Mouse (Mus musculus) kidney, adult 2 months (tissue): ENCODE data around the gene Cd209b. TPM values are rescaled to one million over a fixed set of nuclear protein-coding genes. Genes with fewer than 3 reads are reported as not detected.

Experiments used
- DNase-seq: peaks from one replicate; pipeline ENCODE4 v3.0.0; 2021
- H3K27ac ChIP-seq: fragments of 200-500 bp; 2 replicates; pipeline ENCODE4 v1.5.1; 2012; ENCODE audit warnings: low read depth, low read length, control low read depth, inconsistent platforms; ENCODE audit not compliant: insufficient read depth
- H3K27me3 ChIP-seq: fragments of 200-500 bp; replicated peaks from 2 replicates; pipeline ENCODE4 v1.6.1; 2012; ENCODE audit warnings: mild to moderate bottlenecking, moderate library complexity, low read length, inconsistent platforms; ENCODE audit not compliant: control insufficient read depth, insufficient read depth
- H3K36me3 ChIP-seq: fragments of 200-500 bp; 2 replicates; pipeline ENCODE4 v1.6.1; 2012; ENCODE audit warnings: mild to moderate bottlenecking, moderate library complexity, low read length, inconsistent platforms; ENCODE audit not compliant: control insufficient read depth, insufficient read depth
- H3K4me1 ChIP-seq: fragments of 200-500 bp; 2 replicates; pipeline ENCODE4 v1.6.1; 2011; ENCODE audit warnings: low read length; ENCODE audit not compliant: control insufficient read depth, insufficient read depth
- H3K4me3 ChIP-seq: fragments of 200-500 bp; 2 replicates; pipeline ENCODE4 v1.5.1; 2011; ENCODE audit warnings: mild to moderate bottlenecking, low read depth, low read length, control low read depth; ENCODE audit not compliant: insufficient read depth
- CTCF ChIP-seq: fragments of 200-500 bp; conservative IDR thresholded peaks from 2 replicates; pipeline ENCODE4 v1.5.1; 2011; ENCODE audit warnings: low read depth, mild to moderate bottlenecking, control low read depth, low read length, moderate library complexity, mixed read lengths; ENCODE audit not compliant: insufficient read depth, insufficient read length
- POLR2A ChIP-seq: fragments of 200-500 bp; IDR thresholded peaks from one replicate; pipeline ENCODE4 v1.6.1; 2011; ENCODE audit warnings: low read depth, low read length, control low read depth
- WGBS: fragments of 180-500 bp; shearing (Covaris S2); methylation state at CpG from one replicate; pipeline ENCODE4 v1.1.7; 2018; 5-methylcytosine and 5-hydroxymethylcytosine counted together
- polyA plus RNA-seq: library from polyadenylated mRNA; depleted of rRNA; stranded (reverse); fragments of >200 nt; gene quantifications from 2 replicates; pipeline ENCODE4 v1.2.3, GENCODE M21; 2012; rRNA removed

The Cd209b gene
- 0.34 and 10.5 TPM in 2 replicates for polyA plus RNA-seq

DNA sequence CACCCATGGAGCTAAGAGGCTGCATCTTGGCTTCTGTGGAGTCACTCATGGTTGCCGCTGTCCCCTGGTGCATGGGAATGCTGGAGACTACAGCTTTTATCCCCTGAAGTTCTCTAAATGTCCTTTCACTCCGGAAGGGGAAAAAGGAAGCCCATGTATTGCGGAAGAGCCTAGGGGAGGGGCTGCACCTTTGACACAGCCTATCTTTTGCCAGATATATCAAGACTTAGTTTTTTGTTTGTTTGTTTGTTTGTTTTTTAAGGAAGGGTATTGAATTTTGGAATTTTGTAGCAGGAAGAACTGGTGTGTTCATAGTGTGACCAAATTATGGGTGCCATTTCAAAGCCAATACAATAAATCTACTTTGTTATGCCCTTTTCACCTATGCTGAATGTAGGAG, at the start of gene Cd209b:
Cd209b (minus strand) TSS at position 101 of the 400 bp plus-strand sequence.
- WGBS: 84% methylated on average over 3 of the region's 3 CpGs
- H3K4me3 ChIP-seq: no peak within 1 kb of the TSS
- H3K27ac ChIP-seq: no peak within 1 kb of the TSS
- no peaks in the 10 kb centered on the region for H3K27me3 ChIP-seq
- no peak for DNase-seq
- H3K4me1 ChIP-seq: no peaks in the 10 kb centered on the region
- no peaks in the 10 kb centered on the region for H3K36me3 ChIP-seq
- TF ChIP-seq POLR2A (no peak), CTCF (no peak)

DNA sequence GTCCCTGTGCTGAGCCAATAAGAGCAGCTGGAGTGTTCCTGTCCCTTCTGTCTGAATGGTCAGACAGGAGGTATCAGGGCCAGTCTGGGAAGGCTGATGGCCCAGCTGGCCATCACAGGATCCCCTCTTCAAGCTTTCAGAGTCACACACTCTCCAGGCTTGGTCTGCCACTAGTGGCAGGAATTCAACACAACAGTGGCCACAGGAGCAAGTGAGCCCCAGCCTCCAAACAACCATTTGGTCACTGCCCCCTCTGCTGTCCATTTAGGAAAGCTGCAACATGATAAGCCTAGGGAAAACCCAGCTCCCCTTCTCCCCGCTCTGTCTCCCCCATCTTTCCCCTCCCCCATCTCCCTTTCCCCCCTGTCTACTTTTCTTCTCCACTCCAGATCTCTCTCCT, 29.4 kb upstream of the Cd209b start:
- DNase-seq: peak; percentile 38
- TF ChIP-seq CTCF: peak; percentile 65
- TF ChIP-seq POLR2A: no peak
- WGBS: 67% methylated on average over 1 of the region's 1 CpGs

DNA sequence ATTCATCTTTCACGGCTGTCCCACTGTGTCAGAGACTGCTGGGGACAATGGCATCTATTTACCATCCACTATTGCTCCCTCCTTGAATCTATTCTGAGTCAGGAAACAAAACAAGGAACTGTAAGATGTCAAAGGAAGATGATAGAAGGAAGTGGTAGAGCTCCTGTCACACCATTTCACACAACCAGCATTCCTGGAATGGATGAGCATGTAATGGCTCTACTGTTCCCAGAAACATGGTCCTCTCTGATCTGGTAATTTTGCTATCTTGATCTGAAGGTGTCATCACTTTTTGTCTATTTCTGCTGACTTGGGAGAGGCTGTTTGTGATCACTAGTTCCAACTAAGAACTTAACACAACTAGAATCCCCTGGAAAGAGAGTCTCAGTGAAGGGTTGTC, 28.0 kb upstream of the Cd209b start, which contains the start of gene Cd209c:
Cd209c (minus strand) TSS at position 101 of the 400 bp plus-strand sequence.
- Histone ChIP-seq H3K27me3 (no peaks in the 10 kb centered on the region), H3K4me3 (no peak within 1 kb of the TSS), H3K4me1 (no peaks in the 10 kb centered on the region), H3K36me3 (no peaks in the 10 kb centered on the region), H3K27ac (no peak within 1 kb of the TSS)
- TF ChIP-seq CTCF (no peak), POLR2A (no peak)
- no peak for DNase-seq
- WGBS: 82% methylated on average over 1 of the region's 1 CpGs

More for the DNA sequence above, 29.4 kb upstream of the Cd209b start:
- H3K36me3 ChIP-seq: no peaks in the 10 kb centered on the region
- no peaks in the 10 kb centered on the region for H3K27me3 ChIP-seq
- H3K27ac ChIP-seq: no peak overlapping the region
- no peaks in the 10 kb centered on the region for H3K4me1 ChIP-seq
- no peak overlapping the region for H3K4me3 ChIP-seq

DNA sequence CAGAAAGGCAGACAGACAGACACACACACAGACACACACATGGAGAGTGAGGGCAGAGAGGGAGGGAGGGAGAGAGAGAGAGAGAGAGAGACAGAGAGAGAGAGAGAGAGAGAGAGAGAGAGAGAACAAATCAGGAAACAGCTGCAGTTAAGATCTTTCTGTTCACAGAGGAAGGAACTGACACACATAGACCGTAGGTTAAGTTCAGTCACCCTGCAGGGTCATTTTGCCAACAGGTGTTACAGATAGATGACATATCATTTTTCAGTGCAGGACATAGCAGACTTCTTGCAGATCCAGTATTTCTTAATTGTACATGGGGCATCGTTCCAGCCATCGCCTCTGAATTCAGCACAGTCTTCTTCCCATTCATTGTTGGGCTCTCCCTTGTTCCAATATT, 13.4 kb upstream of the Cd209b start:
- WGBS: 86% methylated on average over 3 of the region's 3 CpGs
- DNase-seq: no peak
- H3K27me3 ChIP-seq: no peaks in the 10 kb centered on the region
- no peak overlapping the region for H3K27ac ChIP-seq
- H3K4me1 ChIP-seq: no peaks in the 10 kb centered on the region
- no peak for TF ChIP-seq POLR2A
- TF ChIP-seq CTCF: no peak
- H3K4me3 ChIP-seq: no peak overlapping the region
- no peaks in the 10 kb centered on the region for H3K36me3 ChIP-seq

DNA sequence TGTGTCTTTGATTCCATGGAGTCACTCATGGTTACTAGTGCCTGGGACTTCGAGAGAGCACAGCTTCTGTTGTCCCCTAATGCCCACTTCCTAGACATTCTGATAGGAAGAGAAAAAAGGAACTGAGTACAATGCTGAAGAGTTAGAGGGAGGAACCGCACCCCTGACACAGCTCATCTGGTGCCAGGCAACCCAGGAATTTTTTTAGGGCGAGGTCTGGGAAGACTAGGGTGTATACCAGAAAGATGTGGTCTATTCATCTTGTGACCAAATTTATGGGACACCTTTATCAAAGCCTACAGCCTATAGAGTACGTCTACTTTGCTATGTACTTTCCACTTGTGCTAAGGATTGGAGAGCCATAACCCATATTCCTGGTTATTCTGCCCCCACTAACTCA, 48.2 kb downstream of the Cd209b start, which contains the start of gene Cd209d:
Cd209d (minus strand) TSS at position 101 of the 400 bp plus-strand sequence.
- no peak for DNase-seq

DNA sequence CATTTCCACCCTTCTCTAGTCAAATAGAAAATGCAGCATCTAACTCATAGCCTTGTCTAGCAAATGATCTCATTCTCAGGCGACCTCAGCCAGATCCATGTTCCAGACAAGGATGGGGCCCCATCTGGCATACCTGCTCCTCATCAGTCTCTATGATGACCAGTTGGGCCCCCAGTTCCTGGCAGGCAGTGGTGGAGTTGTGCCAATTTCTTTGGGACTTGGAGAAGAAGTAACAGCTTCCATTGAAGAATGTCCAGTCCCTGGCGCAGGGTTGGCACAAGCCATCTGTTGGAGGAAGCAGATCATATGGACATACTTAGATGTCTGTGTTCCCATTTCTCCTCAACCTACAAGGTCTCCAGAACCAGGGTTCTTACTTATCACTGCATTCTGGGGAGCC, 50.5 kb downstream of the Cd209b start:
- WGBS: 86% methylated on average over 2 of the region's 2 CpGs
- no peak for DNase-seq
- Histone ChIP-seq H3K27ac (no peak overlapping the region), H3K4me1 (no peaks in the 10 kb centered on the region), H3K27me3 (no peaks in the 10 kb centered on the region), H3K36me3 (no peaks in the 10 kb centered on the region), H3K4me3 (no peak overlapping the region)
- no peak for TF ChIP-seq CTCF

More for the DNA sequence above, 48.2 kb downstream of the Cd209b start, which contains the start of gene Cd209d:
- Histone ChIP-seq H3K36me3 (no peaks in the 10 kb centered on the region), H3K4me1 (no peaks in the 10 kb centered on the region), H3K4me3 (no peak within 1 kb of the TSS), H3K27ac (no peak within 1 kb of the TSS), H3K27me3 (no peaks in the 10 kb centered on the region)
- TF ChIP-seq CTCF (no peak), POLR2A (no peak)
- 71% methylated on average over 4 of the region's 4 CpGs for WGBS

Other genes starting within 250 kb of the Cd209b start
- gene Fcer2a, start 232.7 kb downstream of the Cd209b start, polyA plus RNA-seq: 0.31 and 4.5 TPM in 2 replicates
- gene Clec4g, start 206.2 kb downstream of the Cd209b start, polyA plus RNA-seq: 0.50 TPM in 1 of 2 replicates, not detected in the other
- gene Cd209a, start 177.9 kb downstream of the Cd209b start, polyA plus RNA-seq: 0.79 and 1.1 TPM in 2 replicates
- 0.13 TPM in 1 of 2 replicates, not detected in the other for gene Cd209e, start 72.5 kb downstream of the Cd209b start, polyA plus RNA-seq
- gene Cd209d, start 48.3 kb downstream of the Cd209b start, polyA plus RNA-seq: 0.20 and 1.1 TPM in 2 replicates
- gene Cd209c, start 27.9 kb upstream of the Cd209b start, polyA plus RNA-seq: 0.16 and 0.58 TPM in 2 replicates
- 2.4 and 5.7 TPM in 2 replicates for gene Cd209f, start 179.0 kb upstream of the Cd209b start, polyA plus RNA-seq
- 2.2 and 6.5 TPM in 2 replicates for gene Cd209g, start 207.3 kb upstream of the Cd209b start, polyA plus RNA-seq
- gene Evi5l, start 239.7 kb upstream of the Cd209b start, polyA plus RNA-seq: 22.4 and 23.0 TPM in 2 replicates